9 mouse cellular contexts compared by ENCODE assay signal in the genomic region with DNA sequence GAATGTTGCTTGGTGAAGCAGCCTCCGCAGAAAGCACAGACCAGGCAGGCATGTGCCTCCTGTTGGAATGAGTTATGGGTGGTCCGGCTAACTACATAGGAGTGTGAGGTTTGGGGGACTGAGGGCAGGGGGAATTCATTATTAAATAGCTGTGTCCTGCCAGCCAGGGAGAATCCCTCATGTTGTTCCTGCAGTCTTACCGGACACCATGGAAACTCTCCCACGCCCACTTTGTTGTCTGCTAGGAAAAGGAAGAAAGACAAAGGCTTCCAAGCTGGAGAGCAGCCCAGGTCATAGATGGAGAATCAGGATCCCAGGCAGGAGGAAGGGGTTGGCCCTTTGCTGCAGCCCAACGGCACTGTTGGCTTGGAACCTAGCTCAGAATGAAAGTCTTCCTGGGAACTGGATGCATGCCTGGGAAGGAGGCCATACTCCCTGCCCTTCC. TPM values are rescaled to one million over a fixed set of nuclear protein-coding genes. Genes with fewer than 3 reads are reported as not detected.
DNase-seq lines count a peak whose midpoint lies in the region; ATAC-seq and TF ChIP-seq lines count a peak whose summit lies in the region.
"Had no signal": no experiment of that assay in that cellular context is flagged by ENCODE, and none has a peak within 500 bp of the region (broad histone marks: within the 10 kb centered on the region; RNA-seq: fewer than 3 reads in every experiment).

No protein-coding gene starts in this region.

- no peak for TF ChIP-seq CTCF in intestine, postnatal 0 days (IDR thresholded peaks at IDR 0.05; ENCODE audit: low read depth)

- no peaks in the 10 kb centered on the region for H3K9me3 ChIP-seq in embryonic facial prominence, embryonic 14.5 days (ENCODE audit: control insufficient read depth, low read length)
- H3K9me3 ChIP-seq in limb, embryonic 14.5 days (ENCODE audit: control insufficient read depth, low read length) = no peaks in the 10 kb centered on the region
- H3K9me3 ChIP-seq in intestine, postnatal 0 days (ENCODE audit: control insufficient read depth) = no peaks in the 10 kb centered on the region

- no peak for ATAC-seq in embryonic facial prominence, embryonic 14.5 days (ENCODE audit: low read depth)
- no peak for ATAC-seq in limb, embryonic 14.5 days (ENCODE audit: low FRiP score, low read depth)
- ATAC-seq in intestine, postnatal 0 days = no peak
- no peak for ATAC-seq in granulocyte monocyte progenitor cell, adult 5-6 weeks (replicated peaks; ENCODE audit: poor library complexity, severe bottlenecking)
- no peak for ATAC-seq in cerebellum, adult (ENCODE audit: insufficient number of reproducible peaks, low FRiP score, low TSS enrichment)

- H3K4me2 ChIP-seq in embryonic facial prominence, embryonic 14.5 days (ENCODE audit: low read depth, low read length) = peak overlapping the region; percentile 37
- H3K4me2 ChIP-seq in limb, embryonic 14.5 days (replicated peaks; ENCODE audit: low read depth, low read length, severe bottlenecking) = 0 out of 2 replicates have a peak overlapping the region, but pooled peaks have one; percentile 1
- H3K4me2 ChIP-seq in intestine, postnatal 0 days (replicated peaks; ENCODE audit: low read depth) = no peak overlapping the region

- H3K36me3 ChIP-seq in embryonic facial prominence, embryonic 14.5 days (ENCODE audit: control insufficient read depth, insufficient read depth, low read length) = 0 out of 2 replicates have a peak, but pooled peaks cover 6% of the 10 kb centered on the region
- H3K36me3 ChIP-seq in limb, embryonic 14.5 days (ENCODE audit: control insufficient read depth, insufficient read depth, low read length) = no peaks in the 10 kb centered on the region; the same call in 1 of the 2 replicates
- no peaks in the 10 kb centered on the region for H3K36me3 ChIP-seq in intestine, postnatal 0 days (ENCODE audit: control insufficient read depth, insufficient read depth)

- 62% methylated on average over 5 of the region's 5 CpGs for WGBS in embryonic facial prominence, embryonic 14.5 days
- WGBS in limb, embryonic 14.5 days = 41% methylated on average over 4 of the region's 5 CpGs
- WGBS in intestine, postnatal 0 days = 57% methylated on average over 5 of the region's 5 CpGs

- H3K4me1 ChIP-seq in embryonic facial prominence, embryonic 14.5 days (ENCODE audit: control insufficient read depth, insufficient read depth, low read length) = peaks cover 18% of the 10 kb centered on the region
- H3K4me1 ChIP-seq in limb, embryonic 14.5 days (ENCODE audit: control insufficient read depth, insufficient read depth, low read length) = peaks cover 18% of the 10 kb centered on the region
- H3K4me1 ChIP-seq in intestine, postnatal 0 days (replicated peaks; ENCODE audit: control insufficient read depth, insufficient read depth, low read length) = peaks cover 11% of the 10 kb centered on the region

- H3K9ac ChIP-seq in embryonic facial prominence, embryonic 14.5 days (ENCODE audit: low read depth, low read length) = peak overlapping the region; percentile 34; the same call in 1 of the 2 replicates
- H3K9ac ChIP-seq in limb, embryonic 14.5 days (ENCODE audit: low read depth, low read length, severe bottlenecking) = no peak overlapping the region
- no peak overlapping the region for H3K9ac ChIP-seq in intestine, postnatal 0 days (ENCODE audit: low read depth, low read length)

- no peak overlapping the region for H3K4me3 ChIP-seq in embryonic facial prominence, embryonic 14.5 days (ENCODE audit: low read depth, low read length)
- no peak overlapping the region for H3K4me3 ChIP-seq in limb, embryonic 14.5 days (replicated peaks; ENCODE audit: low read length)
- H3K4me3 ChIP-seq in intestine, postnatal 0 days (ENCODE audit: low read depth, low read length) = no peak overlapping the region
- H3K4me3 ChIP-seq: myocyte had no signal

- H3K27me3 ChIP-seq in embryonic facial prominence, embryonic 14.5 days (replicated peaks; ENCODE audit: control insufficient read depth, insufficient read depth, low read length) = no peaks in the 10 kb centered on the region
- no peaks in the 10 kb centered on the region for H3K27me3 ChIP-seq in limb, embryonic 14.5 days (ENCODE audit: control insufficient read depth, insufficient read depth, low read length)
- no peaks in the 10 kb centered on the region for H3K27me3 ChIP-seq in intestine, postnatal 0 days (replicated peaks; ENCODE audit: control insufficient read depth, insufficient read depth, low read length)

- peak overlapping the region; percentile 46; the same call in 1 of the 2 replicates for H3K27ac ChIP-seq in embryonic facial prominence, embryonic 14.5 days (replicated peaks; ENCODE audit: low read depth, low read length)
- 0 out of 2 replicates have a peak overlapping the region, but pooled peaks have one; percentile 1 for H3K27ac ChIP-seq in limb, embryonic 14.5 days (replicated peaks; ENCODE audit: low read depth, low read length)
- no peak overlapping the region for H3K27ac ChIP-seq in intestine, postnatal 0 days (ENCODE audit: low read depth, low read length)

- DNase-seq in R1 (ENCODE audit: low read depth, low spot score) = peak; percentile 52
- peak; percentile 32 for DNase-seq in embryonic facial prominence, embryonic 14.5 days (ENCODE audit: low spot score)
- DNase-seq in heart, postnatal 14 days = peak; percentile 57 to 61
- no peak for DNase-seq in limb, embryonic 14.5 days (ENCODE audit: low spot score)
- no peak for DNase-seq in urinary bladder, postnatal 10 days (ENCODE audit: low spot score)

- no peak for TF ChIP-seq POLR2A in limb, embryonic 14.5 days (IDR thresholded peaks at IDR 0.05; ENCODE audit: borderline replicate concordance, extremely low read depth, insufficient read depth, insufficient read length)

- intact Hi-C loops in heart, postnatal 14 days (cut with DNase I) = loop anchor here (10.0 kb wide), 1 partner anchor 52 kb away; the partner anchor contains the start of gene Galnt10

RNA-seq across cellular contexts. Expression of gene Galnt10, which starts 51.6 kb away (rescaled TPM):
- polyA plus RNA-seq in embryonic facial prominence, embryonic 14.5 days (2014; fragmentation: Nextera tagmentation; extraction: Ambion mirVana) = 19.7 and 22.5 TPM in 2 replicates
- 10 to 100 TPM; 11.1 to 12.8 TPM for total RNA-seq in heart, postnatal 14 days (2021)
- 26.5 and 30.3 TPM in 2 replicates for polyA plus RNA-seq in limb, embryonic 14.5 days (2012; rRNA removed)
- 24.4 and 27.5 TPM in 2 replicates for polyA plus RNA-seq in limb, embryonic 14.5 days (2014; fragmentation: Nextera tagmentation; extraction: Ambion mirVana)
- polyA plus RNA-seq in intestine, postnatal 0 days (2015; fragmentation: Nextera tagmentation; extraction: Ambion mirVana) = 19.8 and 22.5 TPM in 2 replicates
- 5.1 and 6.8 TPM in 2 replicates for total RNA-seq in granulocyte monocyte progenitor cell, adult 5-6 weeks (2014; fragmentation: Nextera tagmentation)
- 7.8 and 8.9 TPM in 2 replicates for total RNA-seq in granulocyte monocyte progenitor cell, adult 5-6 weeks (2017)

Comparison
In these comparisons a context has a peak if more than half of its experiments do, and no peak if none do; other contexts are left out.
1. DNase-seq: peak in R1 (single experiment), embryonic facial prominence, embryonic 14.5 days (single experiment) and heart, postnatal 14 days (2 of 2); none in limb, embryonic 14.5 days (single experiment) and urinary bladder, postnatal 10 days (single experiment).